Comparison of ENCODE assay signal across 8 mouse cellular contexts in genomic region chr11:11822181-11823095, GRCm38 (mm10). TPM values are rescaled to one million over a fixed set of nuclear protein-coding genes. Genes with fewer than 3 reads are reported as not detected.
DNase-seq lines count a peak whose midpoint lies in the region; ATAC-seq lines count a peak whose summit lies in the region.

No protein-coding gene starts in this region.

- H3K36me3 ChIP-seq in kidney, embryonic 15.5 days = no peaks in the 10 kb centered on the region
- H3K36me3 ChIP-seq in embryonic facial prominence, embryonic 10.5 days (replicated peaks) = no peaks in the 10 kb centered on the region
- no peaks in the 10 kb centered on the region; the same call in 1 of the 2 replicates for H3K36me3 ChIP-seq in intestine, embryonic 15.5 days

- peak overlapping the region; percentile 30 for H3K4me2 ChIP-seq in kidney, embryonic 15.5 days
- no peak overlapping the region for H3K4me2 ChIP-seq in intestine, embryonic 15.5 days (replicated peaks)

- DNase-seq in kidney, adult 9 months = no peak
- peak; percentile 73 for DNase-seq in embryonic facial prominence, embryonic 10.5 days (ENCODE audit: low spot score)
- DNase-seq in neural tube, embryonic 10.5 days (ENCODE audit: extremely low spot score, low spot score) = peak; percentile 85
- DNase-seq in cerebellum, adult 9-10 months = no peak
- DNase-seq in gastrocnemius, postnatal 25 days = no peak
- no peak for DNase-seq in frontal cortex, postnatal 25 days (ENCODE audit: low spot score in 2 of 2)

- H3K27me3 ChIP-seq in kidney, embryonic 15.5 days = no peaks in the 10 kb centered on the region
- no peaks in the 10 kb centered on the region for H3K27me3 ChIP-seq in embryonic facial prominence, embryonic 10.5 days (replicated peaks; ENCODE audit: low read depth, poor library complexity, severe bottlenecking)
- no peaks in the 10 kb centered on the region for H3K27me3 ChIP-seq in intestine, embryonic 15.5 days (replicated peaks)

- H3K9ac ChIP-seq in kidney, embryonic 15.5 days = peak overlapping the region; percentile 21; the same call in 1 of the 2 replicates
- H3K9ac ChIP-seq in intestine, embryonic 15.5 days = no peak overlapping the region

- H3K27ac ChIP-seq in kidney, embryonic 15.5 days = peak overlapping the region; percentile 94
- H3K27ac ChIP-seq in embryonic facial prominence, embryonic 10.5 days (replicated peaks) = peak overlapping the region; percentile 97
- H3K27ac ChIP-seq in intestine, embryonic 15.5 days = peak overlapping the region; percentile 86

- no peaks in the 10 kb centered on the region for H3K9me3 ChIP-seq in kidney, embryonic 15.5 days (replicated peaks)
- no peaks in the 10 kb centered on the region for H3K9me3 ChIP-seq in embryonic facial prominence, embryonic 10.5 days
- no peaks in the 10 kb centered on the region for H3K9me3 ChIP-seq in intestine, embryonic 15.5 days

- 7% methylated on average over 20 of the region's 20 CpGs for WGBS in kidney, embryonic 15.5 days
- 3% methylated on average over 20 of the region's 20 CpGs for WGBS in embryonic facial prominence, embryonic 10.5 days
- 17% methylated on average over 20 of the region's 20 CpGs for WGBS in intestine, embryonic 15.5 days

- H3K4me1 ChIP-seq in kidney, embryonic 15.5 days = peaks cover 46% of the 10 kb centered on the region
- H3K4me1 ChIP-seq in embryonic facial prominence, embryonic 10.5 days = peaks cover 69% of the 10 kb centered on the region
- peaks cover 32% of the 10 kb centered on the region for H3K4me1 ChIP-seq in intestine, embryonic 15.5 days (replicated peaks)

- H3K4me3 ChIP-seq in kidney, embryonic 15.5 days (replicated peaks) = no peak overlapping the region
- peak overlapping the region; percentile 35 for H3K4me3 ChIP-seq in embryonic facial prominence, embryonic 10.5 days
- H3K4me3 ChIP-seq in intestine, embryonic 15.5 days (replicated peaks) = no peak overlapping the region

- ATAC-seq in kidney, embryonic 15.5 days (replicated peaks; ENCODE audit: low FRiP score) = peak; percentile 63
- ATAC-seq in intestine, embryonic 15.5 days = peak; percentile 61

RNA-seq across cellular contexts. Expression of gene Fignl1, which starts 13.7 kb away (rescaled TPM):
- polyA plus RNA-seq in kidney, embryonic 15.5 days (2015; fragmentation: Nextera tagmentation; extraction: Ambion mirVana) = 66.0 and 70.0 TPM in 2 replicates
- 105 and 112 TPM in 2 replicates for polyA plus RNA-seq in embryonic facial prominence, embryonic 10.5 days (2016; fragmentation: Nextera tagmentation; extraction: Ambion mirVana)
- polyA plus RNA-seq in intestine, embryonic 15.5 days (2015; fragmentation: Nextera tagmentation; extraction: Ambion mirVana) = 46.9 and 52.8 TPM in 2 replicates
- total RNA-seq in gastrocnemius, postnatal 25 days (2021) = under 1 TPM; 0.51 to 0.54 TPM

Comparison
In these comparisons a context has a peak if more than half of its experiments do, and no peak if none do; other contexts are left out.
1. DNase-seq: peak in embryonic facial prominence, embryonic 10.5 days (single experiment) and neural tube, embryonic 10.5 days (single experiment); none in kidney, adult 9 months (single experiment), cerebellum, adult 9-10 months (single experiment), gastrocnemius, postnatal 25 days (single experiment) and frontal cortex, postnatal 25 days (0 of 2).
2. Peak in every context shown above with its lines, with median percentiles within 50 percentile points of each other: H3K27ac ChIP-seq.